Mouse (Mus musculus) kidney, adult 2 months (tissue): ENCODE data around the gene B430306N03Rik.

Source experiments
- CTCF ChIP-seq: fragments of 200-500 bp; conservative IDR thresholded peaks from 2 replicates; pipeline ENCODE4 v1.5.1; 2011; ENCODE audit warnings: low read depth, mild to moderate bottlenecking, control low read depth, low read length, moderate library complexity, mixed read lengths; ENCODE audit not compliant: insufficient read depth, insufficient read length
- POLR2A ChIP-seq: fragments of 200-500 bp; IDR thresholded peaks from one replicate; pipeline ENCODE4 v1.6.1; 2011; ENCODE audit warnings: low read depth, low read length, control low read depth

- TF ChIP-seq POLR2A, result no peak
- TF ChIP-seq CTCF, result no peak
Observed at GRCm38 (mm10) chr17:48340267-48340666, 24.3 kb downstream of the B430306N03Rik start.
